Mouse (Mus musculus) spleen, postnatal 14 days (tissue): ENCODE results near the gene Gje1.

Experiments
- DNase-seq, 2 experiments: peaks; one replicate each; pipeline ENCODE4 v3.0.0; 2021 to 2022; ENCODE audit warnings: low spot score in 2 of 2

Gene Gje1

GRCm38 (mm10) chr10:14718114-14718513 lies at the start of gene Gje1:
Gene Gje1, minus strand, starts transcription at chr10:14718214.
- DNase-seq, result no peak

DNA sequence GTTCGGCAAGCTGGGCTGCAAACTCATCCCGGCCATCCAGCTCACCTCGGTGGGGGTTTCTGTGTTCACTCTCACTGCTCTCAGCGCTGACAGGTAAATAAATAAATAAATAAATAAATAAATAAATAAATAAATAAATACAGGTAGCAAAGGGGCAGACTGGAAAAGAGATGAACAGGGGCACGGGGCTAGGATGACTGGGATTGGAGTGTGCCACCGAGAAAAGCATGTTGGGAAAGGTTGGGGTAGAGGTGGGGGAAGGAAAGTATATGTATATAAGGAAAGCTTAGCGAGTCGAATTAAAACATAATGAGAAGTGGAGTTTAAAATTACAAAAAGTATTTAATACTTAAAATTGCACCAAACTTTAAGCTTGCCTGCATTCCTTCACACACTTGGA lies 42.6 kb upstream of the Gje1 start:
- no peak for DNase-seq

- DNase-seq, result no peak
These were observed 41.9 kb upstream of the Gje1 start for GRCm38 (mm10) chr10:14759665-14760558.

- DNase-seq, result no peak
These were observed 16.3 kb upstream of the Gje1 start for GRCm38 (mm10) chr10:14734285-14734684.

- DNase-seq, result no peak
These were observed 7.7 kb upstream of the Gje1 start for GRCm38 (mm10) chr10:14725671-14726070.

- DNase-seq, result peak; percentile 89 to 92
These were observed 12.6 kb downstream of the Gje1 start, which contains the start of the genes Vta1 and Nmbr for GRCm38 (mm10) chr10:14705072-14706066. Gene Vta1, minus strand, starts transcription at chr10:14705560. Gene Nmbr, plus strand, starts transcription at chr10:14705591.

DNA sequence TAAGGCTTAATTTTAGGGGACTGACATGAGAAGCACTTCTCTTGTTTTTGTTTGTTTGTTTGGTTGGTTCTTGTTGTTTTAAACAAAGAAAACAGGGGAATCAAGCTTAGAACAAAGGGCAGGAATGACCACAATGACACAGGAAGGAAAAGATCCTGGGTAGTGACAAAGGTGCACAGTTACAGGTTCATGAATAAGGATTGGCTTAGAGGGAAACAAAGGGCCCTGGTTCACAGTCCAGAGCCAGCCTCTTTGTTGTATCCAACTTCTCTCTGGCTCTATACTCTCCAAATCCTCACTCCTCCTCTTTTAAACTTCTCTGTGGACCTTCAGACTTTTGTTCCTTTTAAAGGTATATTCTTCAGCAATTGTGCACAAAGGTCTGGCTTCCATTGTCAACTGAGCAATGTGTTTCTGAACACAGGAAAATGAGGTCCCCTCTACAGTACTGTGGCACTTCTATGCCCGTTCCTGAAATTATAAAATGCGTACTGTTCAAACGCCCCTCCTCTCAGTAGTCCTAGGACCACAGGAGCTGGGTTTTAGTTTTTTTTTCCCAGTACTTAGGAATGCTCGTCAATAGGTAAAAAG lies 14.1 kb downstream of the Gje1 start:
- DNase-seq, result no peak

GRCm38 (mm10) chr10:14703239-14703638 lies 14.8 kb downstream of the Gje1 start:
- DNase-seq, result no peak

GRCm38 (mm10) chr10:14690349-14690748 lies 27.7 kb downstream of the Gje1 start:
- no peak for DNase-seq

GRCm38 (mm10) chr10:14688785-14689442 lies 29.1 kb downstream of the Gje1 start:
- no peak for DNase-seq

DNA sequence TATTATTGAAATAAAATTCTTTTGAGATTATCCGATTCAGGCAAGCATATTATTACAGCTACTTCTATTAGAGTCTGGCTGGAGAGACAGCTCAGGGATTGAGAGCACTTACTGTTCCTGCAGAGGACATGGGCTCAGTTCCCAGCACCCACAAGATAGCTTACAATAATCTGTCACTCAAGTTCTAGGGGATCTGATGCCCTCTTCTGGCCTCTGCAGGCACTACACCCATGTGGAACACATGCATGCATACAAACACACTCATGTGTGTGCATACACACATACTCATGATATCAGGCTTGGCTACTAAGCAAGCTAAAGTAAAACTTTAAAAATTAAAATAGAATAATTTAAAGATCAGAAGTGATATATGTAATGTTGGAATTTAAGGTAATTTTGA lies 32.4 kb downstream of the Gje1 start:
- no peak for DNase-seq

GRCm38 (mm10) chr10:14666147-14666546 lies 51.9 kb downstream of the Gje1 start:
- DNase-seq, result no peak
